Mouse (Mus musculus) spleen, adult 2 months (tissue): ENCODE results near the gene Sfxn2.

Experiments
- CTCF ChIP-seq: fragments of 200-500 bp; IDR thresholded peaks from 2 replicates; pipeline ENCODE4 v1.5.1; 2011; ENCODE audit warnings: mild to moderate bottlenecking, inconsistent platforms; ENCODE audit not compliant: insufficient read depth, insufficient read length, insufficient replicate concordance; ENCODE audit errors: extremely low read depth
- POLR2A ChIP-seq: fragments of 200-500 bp; IDR thresholded peaks from 2 replicates; pipeline ENCODE4 v1.6.1; 2011; ENCODE audit warnings: low read depth, low read length, inconsistent platforms

- no peak for TF ChIP-seq CTCF
- TF ChIP-seq POLR2A, result no peak
These were observed 14.5 kb upstream of the Sfxn2 start for GRCm38 (mm10) chr19:46558631-46559030.
